Mouse (Mus musculus): Measurements from ENCODE around the gene Dnajc10. TPM values are rescaled to one million over a fixed set of nuclear protein-coding genes. Genes with fewer than 3 reads are reported as not detected.

The Dnajc10 gene
- polyA plus RNA-seq, 1 experiment: 8.3 TPM

- 91% methylated on average over 7 of the region's 7 CpGs for WGBS
- H3K27me3 ChIP-seq (ENCODE audit: control insufficient read depth, insufficient read depth, low read length): no peaks in the 10 kb centered on the region
- no peak for TF ChIP-seq CTCF (IDR thresholded peaks at IDR 0.05; ENCODE audit: extremely low read depth, insufficient read length, insufficient replicate concordance, low read depth, low read length)
- no peak for TF ChIP-seq POLR2A (IDR thresholded peaks at IDR 0.05; ENCODE audit: low read depth, low read length)
- no peak overlapping the region for H3K4me3 ChIP-seq (ENCODE audit: low read depth, low read length)
- no peak overlapping the region for H3K27ac ChIP-seq (ENCODE audit: insufficient read depth, low read depth, low read length)
- peaks cover 36% of the 10 kb centered on the region for H3K36me3 ChIP-seq (ENCODE audit: control insufficient read depth, insufficient read depth, low read length)
- no peaks in the 10 kb centered on the region for H3K4me1 ChIP-seq (ENCODE audit: control insufficient read depth, insufficient read depth, insufficient read length, low read length)
Observed at GRCm38 (mm10) chr2:80328961-80329653, 13.8 kb downstream of the Dnajc10 start.

GRCm38 (mm10) chr2:80340537-80340936 lies 25.3 kb downstream of the Dnajc10 start:
- Histone ChIP-seq H3K36me3 (ENCODE audit: control insufficient read depth, insufficient read depth, low read length) (peaks cover 49% of the 10 kb centered on the region), H3K4me1 (ENCODE audit: control insufficient read depth, insufficient read depth, insufficient read length, low read length) (no peaks in the 10 kb centered on the region), H3K27ac (ENCODE audit: insufficient read depth, low read depth, low read length) (no peak overlapping the region), H3K4me3 (ENCODE audit: low read depth, low read length) (no peak overlapping the region), H3K27me3 (ENCODE audit: control insufficient read depth, insufficient read depth, low read length) (no peaks in the 10 kb centered on the region)
- no peak for TF ChIP-seq POLR2A (IDR thresholded peaks at IDR 0.05; ENCODE audit: low read depth, low read length)
- no peak for TF ChIP-seq CTCF (IDR thresholded peaks at IDR 0.05; ENCODE audit: extremely low read depth, insufficient read length, insufficient replicate concordance, low read depth, low read length)
- WGBS: 96% methylated on average over 9 of the region's 9 CpGs

GRCm38 (mm10) chr2:80354531-80354930 lies 39.3 kb downstream of the Dnajc10 start:
- 87% methylated on average over 4 of the region's 4 CpGs for WGBS
- H3K27ac ChIP-seq (ENCODE audit: insufficient read depth, low read depth, low read length): no peak overlapping the region
- TF ChIP-seq POLR2A (IDR thresholded peaks at IDR 0.05; ENCODE audit: low read depth, low read length) (no peak), CTCF (IDR thresholded peaks at IDR 0.05; ENCODE audit: extremely low read depth, insufficient read length, insufficient replicate concordance, low read depth, low read length) (no peak)
- H3K4me1 ChIP-seq (ENCODE audit: control insufficient read depth, insufficient read depth, insufficient read length, low read length): no peaks in the 10 kb centered on the region
- no peak overlapping the region for H3K4me3 ChIP-seq (ENCODE audit: low read depth, low read length)
- H3K36me3 ChIP-seq (ENCODE audit: control insufficient read depth, insufficient read depth, low read length): peaks cover 29% of the 10 kb centered on the region
- H3K27me3 ChIP-seq (ENCODE audit: control insufficient read depth, insufficient read depth, low read length): no peaks in the 10 kb centered on the region

GRCm38 (mm10) chr2:80356656-80357231 lies 41.5 kb downstream of the Dnajc10 start:
- 39% methylated on average over 8 of the region's 8 CpGs for WGBS
- TF ChIP-seq POLR2A (IDR thresholded peaks at IDR 0.05; ENCODE audit: low read depth, low read length) (no peak), CTCF (IDR thresholded peaks at IDR 0.05; ENCODE audit: extremely low read depth, insufficient read length, insufficient replicate concordance, low read depth, low read length) (no peak)
- H3K4me1 ChIP-seq (ENCODE audit: control insufficient read depth, insufficient read depth, insufficient read length, low read length): no peaks in the 10 kb centered on the region

GRCm38 (mm10) chr2:80371458-80371857 lies 56.2 kb downstream of the Dnajc10 start:
- H3K27ac ChIP-seq (ENCODE audit: insufficient read depth, low read depth, low read length): no peak overlapping the region
- TF ChIP-seq POLR2A (IDR thresholded peaks at IDR 0.05; ENCODE audit: low read depth, low read length): no peak
- WGBS: 80% methylated on average over 8 of the region's 8 CpGs
- no peaks in the 10 kb centered on the region for H3K27me3 ChIP-seq (ENCODE audit: control insufficient read depth, insufficient read depth, low read length)
- H3K4me3 ChIP-seq (ENCODE audit: low read depth, low read length): no peak overlapping the region
- no peaks in the 10 kb centered on the region for H3K36me3 ChIP-seq (ENCODE audit: control insufficient read depth, insufficient read depth, low read length)
- H3K4me1 ChIP-seq (ENCODE audit: control insufficient read depth, insufficient read depth, insufficient read length, low read length): no peaks in the 10 kb centered on the region

More at GRCm38 (mm10) chr2:80356656-80357231, 41.5 kb downstream of the Dnajc10 start:
- Histone ChIP-seq H3K36me3 (ENCODE audit: control insufficient read depth, insufficient read depth, low read length) (peaks cover 16% of the 10 kb centered on the region), H3K4me3 (ENCODE audit: low read depth, low read length) (no peak overlapping the region), H3K27ac (ENCODE audit: insufficient read depth, low read depth, low read length) (no peak overlapping the region), H3K27me3 (ENCODE audit: control insufficient read depth, insufficient read depth, low read length) (no peaks in the 10 kb centered on the region)

- H3K4me3 ChIP-seq (ENCODE audit: low read depth, low read length): no peak overlapping the region
- no peaks in the 10 kb centered on the region for H3K36me3 ChIP-seq (ENCODE audit: control insufficient read depth, insufficient read depth, low read length)
- H3K27ac ChIP-seq (ENCODE audit: insufficient read depth, low read depth, low read length): no peak overlapping the region
- H3K4me1 ChIP-seq (ENCODE audit: control insufficient read depth, insufficient read depth, insufficient read length, low read length): no peaks in the 10 kb centered on the region
- no peaks in the 10 kb centered on the region for H3K27me3 ChIP-seq (ENCODE audit: control insufficient read depth, insufficient read depth, low read length)
- TF ChIP-seq CTCF (IDR thresholded peaks at IDR 0.05; ENCODE audit: extremely low read depth, insufficient read length, insufficient replicate concordance, low read depth, low read length) (no peak), POLR2A (IDR thresholded peaks at IDR 0.05; ENCODE audit: low read depth, low read length) (no peak)
Observed at GRCm38 (mm10) chr2:80374892-80375291, 59.6 kb downstream of the Dnajc10 start.

GRCm38 (mm10) chr2:80379848-80380247 lies 64.6 kb downstream of the Dnajc10 start:
- Histone ChIP-seq H3K4me3 (ENCODE audit: low read depth, low read length) (no peak overlapping the region), H3K36me3 (ENCODE audit: control insufficient read depth, insufficient read depth, low read length) (no peaks in the 10 kb centered on the region), H3K27ac (ENCODE audit: insufficient read depth, low read depth, low read length) (no peak overlapping the region), H3K27me3 (ENCODE audit: control insufficient read depth, insufficient read depth, low read length) (no peaks in the 10 kb centered on the region), H3K4me1 (ENCODE audit: control insufficient read depth, insufficient read depth, insufficient read length, low read length) (no peaks in the 10 kb centered on the region)
- WGBS: 90% methylated on average over 5 of the region's 5 CpGs
- TF ChIP-seq CTCF (IDR thresholded peaks at IDR 0.05; ENCODE audit: extremely low read depth, insufficient read length, insufficient replicate concordance, low read depth, low read length) (no peak), POLR2A (IDR thresholded peaks at IDR 0.05; ENCODE audit: low read depth, low read length) (no peak)

Data from small intestine, adult 2 months (tissue).